Mouse (Mus musculus) CH12.LX (cell line): ENCODE results near the gene Padi3. TPM values are rescaled to one million over a fixed set of nuclear protein-coding genes. Genes with fewer than 3 reads are reported as not detected.

Experiments
- DNase-seq: peaks from one replicate; pipeline ENCODE4 v3.0.0-alpha.2; 2013; ENCODE audit errors: extremely low read depth
- H3K27ac ChIP-seq: 2 replicates; pipeline ENCODE4 v1.5.1; 2012; ENCODE audit warnings: low read depth, mild to moderate bottlenecking, control low read depth, moderate library complexity; ENCODE audit not compliant: insufficient read depth
- H3K27me3 ChIP-seq: replicated peaks from 2 replicates; pipeline ENCODE3; 2012; ENCODE audit warnings: inconsistent platforms
- H3K36me3 ChIP-seq, 2 experiments: replicated peaks in 1 of 2; 2 replicates each; pipeline versions ENCODE3 to v1.6.1; 2012; ENCODE audit warnings: inconsistent platforms in 1 of 2, low read length in 1 of 2, mild to moderate bottlenecking in 1 of 2, mixed read lengths in 1 of 2, moderate library complexity in 1 of 2; ENCODE audit not compliant: control insufficient read depth in 1 of 2, insufficient read depth in 1 of 2
- H3K4me1 ChIP-seq, 2 experiments: 2 replicates each; pipeline ENCODE4 v1.6.1; 2012; ENCODE audit warnings: inconsistent platforms in 1 of 2, moderate library complexity in 1 of 2; ENCODE audit not compliant: insufficient read depth in 2 of 2, control insufficient read depth in 1 of 2
- H3K4me2 ChIP-seq: 2 replicates; pipeline ENCODE4 v1.6.1; 2012; ENCODE audit warnings: low read depth, mild to moderate bottlenecking, control low read depth; ENCODE audit not compliant: poor library complexity, insufficient read depth, severe bottlenecking
- H3K4me3 ChIP-seq, 3 experiments: fragments of 150-350 bp in 1 of 3; sonication (generic) in 1 of 3; replicated peaks in 1 of 3; 2 replicates each; pipeline versions ENCODE3 to v1.5.1; 2011 to 2012; ENCODE audit warnings: low read depth in 2 of 3, low read length in 2 of 3, mild to moderate bottlenecking in 2 of 3, moderate library complexity in 2 of 3, control low read depth in 1 of 3, improper control_type of control experiment in 1 of 3, inconsistent platforms in 1 of 3, mixed read lengths in 1 of 3; ENCODE audit not compliant: poor library complexity in 1 of 3
- H3K79me2 ChIP-seq: replicated peaks from 2 replicates; pipeline ENCODE4 v1.6.1; 2012; ENCODE audit warnings: mild to moderate bottlenecking, moderate library complexity; ENCODE audit not compliant: control insufficient read depth, poor library complexity, insufficient read depth, severe bottlenecking; ENCODE audit errors: extremely low read depth
- H3K9ac ChIP-seq: 2 replicates; pipeline ENCODE4 v1.6.1; 2012; ENCODE audit warnings: low read depth, mild to moderate bottlenecking, control low read depth, moderate library complexity; ENCODE audit not compliant: insufficient read depth
- H3K9me3 ChIP-seq: replicated peaks from 2 replicates; pipeline ENCODE3; 2012; ENCODE audit warnings: low read length, inconsistent platforms, mixed read lengths
- BHLHE40 ChIP-seq: IDR thresholded peaks from 2 replicates; pipeline ENCODE4 v1.6.1; 2011; ENCODE audit warnings: mild to moderate bottlenecking, low read depth, low read length, improper control_type of control experiment
- CHD1 ChIP-seq: IDR thresholded peaks from 2 replicates; pipeline ENCODE4 v1.6.1; 2012; ENCODE audit warnings: low read depth, low read length, improper control_type of control experiment, inconsistent platforms
- CHD2 ChIP-seq: IDR thresholded peaks from 2 replicates; pipeline ENCODE4 v1.6.1; 2011; ENCODE audit warnings: low read length, improper control_type of control experiment
- CTCF ChIP-seq, 2 experiments: IDR thresholded peaks in 1 of 2; conservative IDR thresholded peaks in 1 of 2; 2 replicates each; pipeline ENCODE4 v1.5.1; 2011 to 2012; ENCODE audit warnings: low read depth in 2 of 2, low read length in 2 of 2, improper control_type of control experiment in 1 of 2, inconsistent platforms in 1 of 2, mild to moderate bottlenecking in 1 of 2, moderate library complexity in 1 of 2
- E2F4 ChIP-seq: IDR thresholded peaks from 2 replicates; pipeline ENCODE4 v1.6.1; 2011; ENCODE audit warnings: low read depth, low read length, improper control_type of control experiment; ENCODE audit not compliant: insufficient replicate concordance
- EP300 ChIP-seq: IDR thresholded peaks from 2 replicates; pipeline ENCODE4 v1.6.1; 2011; ENCODE audit warnings: low read length, improper control_type of control experiment
- GABPA ChIP-seq: IDR thresholded peaks from 2 replicates; pipeline ENCODE4 v1.6.1; 2012; ENCODE audit warnings: low read depth, low read length, improper control_type of control experiment, inconsistent platforms; ENCODE audit not compliant: insufficient replicate concordance
- HCFC1 ChIP-seq: IDR thresholded peaks from 2 replicates; pipeline ENCODE4 v1.6.1; 2012; ENCODE audit warnings: low read depth, mild to moderate bottlenecking, inconsistent platforms, low read length, improper control_type of control experiment
- JUN ChIP-seq: IDR thresholded peaks from 2 replicates; pipeline ENCODE4 v1.6.1; 2011; ENCODE audit warnings: low read depth, mild to moderate bottlenecking, low read length, improper control_type of control experiment, moderate library complexity; ENCODE audit not compliant: insufficient read depth
- KAT2A ChIP-seq: IDR thresholded peaks from 2 replicates; pipeline ENCODE4 v1.6.1; 2012; ENCODE audit warnings: low read length, improper control_type of control experiment, inconsistent platforms; ENCODE audit not compliant: insufficient replicate concordance
- MAX ChIP-seq: IDR thresholded peaks from 2 replicates; pipeline ENCODE4 v1.6.1; 2011; ENCODE audit warnings: low read length, improper control_type of control experiment
- MXI1 ChIP-seq: IDR thresholded peaks from 2 replicates; pipeline ENCODE4 v1.6.1; 2011; ENCODE audit warnings: mild to moderate bottlenecking, low read depth, low read length, improper control_type of control experiment
- NELFE ChIP-seq: IDR thresholded peaks from 2 replicates; pipeline ENCODE4 v1.6.1; 2011; ENCODE audit warnings: low read depth, low read length, improper control_type of control experiment
- NRF1 ChIP-seq: IDR thresholded peaks from 2 replicates; pipeline ENCODE4 v1.6.1; 2014; ENCODE audit warnings: low read depth, mild to moderate bottlenecking, inconsistent platforms, low read length, improper control_type of control experiment, moderate library complexity
- RAD21 ChIP-seq: IDR thresholded peaks from 2 replicates; pipeline ENCODE4 v1.6.1; 2011; ENCODE audit warnings: low read depth, mild to moderate bottlenecking, low read length, improper control_type of control experiment, moderate library complexity
- SIN3A ChIP-seq: IDR thresholded peaks from 2 replicates; pipeline ENCODE4 v1.6.1; 2012; ENCODE audit warnings: low read length, improper control_type of control experiment, inconsistent platforms
- SMC3 ChIP-seq: IDR thresholded peaks from 2 replicates; pipeline ENCODE4 v1.6.1; 2011; ENCODE audit warnings: low read depth, low read length, improper control_type of control experiment
- TBP ChIP-seq: conservative IDR thresholded peaks from 2 replicates; pipeline ENCODE4 v1.6.1; 2011; ENCODE audit warnings: low read depth, low read length, improper control_type of control experiment
- UBTF ChIP-seq: IDR thresholded peaks from 2 replicates; pipeline ENCODE4 v1.6.1; 2012; ENCODE audit warnings: low read depth, mild to moderate bottlenecking, inconsistent platforms, low read length, improper control_type of control experiment, moderate library complexity
- USF1 ChIP-seq: IDR thresholded peaks from 2 replicates; pipeline ENCODE4 v1.6.1; 2014; ENCODE audit warnings: low read depth, mild to moderate bottlenecking, inconsistent platforms, low read length, improper control_type of control experiment
- ZC3H11A ChIP-seq: IDR thresholded peaks from 2 replicates; pipeline ENCODE4 v1.6.1; 2012; ENCODE audit warnings: low read depth, mild to moderate bottlenecking, inconsistent platforms, low read length, improper control_type of control experiment
- ZMIZ1 ChIP-seq: IDR thresholded peaks from 2 replicates; pipeline ENCODE4 v1.6.1; 2012; ENCODE audit warnings: low read depth, mild to moderate bottlenecking, inconsistent platforms, low read length, improper control_type of control experiment
- dilution Hi-C: fragments of 300-500 bp; cut with MboI; formaldehyde crosslinking; loops from 2 replicates; pipeline ENCODE4 v1.14.3; 2020; ENCODE audit warnings: low sequenced_read_pairs; ENCODE audit not compliant: extremely low pct_unique_long_range_greater_than_20kb, extremely low pct_ligation_motif_present
- in situ Hi-C: fragments of 300-500 bp; cut with MboI; formaldehyde crosslinking; loops from 3 replicates; pipeline ENCODE4 v1.14.3; 2019; ENCODE audit warnings: low sequenced_read_pairs, low pct_ligation_motif_present, low pct_unique_long_range_greater_than_20kb, mixed read lengths
- polyA plus RNA-seq: library from polyadenylated mRNA; unstranded; fragments of >175 nt; gene quantifications from 2 replicates; pipeline ENCODE4 v1.2.1, GENCODE M21; 2012; ENCODE audit warnings: low read depth; ENCODE audit not compliant: insufficient read length
- total RNA-seq, 2 experiments: library from RNA; depleted of rRNA; stranded (reverse); fragments of 300-350 nt in 1 of 2; fragments of >200 nt in 1 of 2; gene quantifications; 2 replicates each; pipeline ENCODE4 v1.2.3; 2012 to 2014

The Padi3 gene
- total and polyA plus RNA-seq, 3 experiments: 0.10 to 0.17 (median 0.11) TPM

DNA sequence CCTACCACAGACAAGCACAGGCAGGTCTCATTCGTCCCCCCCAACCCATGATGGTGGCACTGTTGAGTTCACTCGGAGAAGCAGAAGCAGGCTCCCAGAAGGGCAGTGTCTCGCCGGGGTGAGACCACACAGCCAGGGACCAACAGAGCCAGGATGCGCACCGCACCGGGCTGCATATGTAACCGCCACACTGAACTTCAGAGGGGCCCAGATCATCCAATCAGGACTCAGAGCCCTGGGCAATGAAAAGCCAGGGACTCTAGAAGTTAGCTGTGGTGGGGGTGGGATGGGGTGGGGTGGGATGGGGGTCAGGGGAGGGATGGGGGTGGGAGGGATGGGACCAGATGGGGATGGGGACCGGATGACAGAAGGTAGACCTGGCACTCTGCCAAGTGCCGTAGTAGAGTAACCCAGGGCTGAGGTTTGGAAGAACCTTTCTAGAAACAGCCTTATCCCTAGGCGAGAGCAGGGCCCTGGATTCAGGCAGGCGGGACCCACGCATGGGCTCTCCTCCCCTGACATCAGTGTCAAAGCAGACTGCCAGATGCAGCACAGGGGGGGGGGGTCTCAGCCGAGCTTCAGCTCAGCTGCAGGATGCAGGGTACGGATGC lies 33.3 kb upstream of the Padi3 start:
- H3K4me1 ChIP-seq: no peaks in the 10 kb centered on the region
- H3K4me3 ChIP-seq: no peak overlapping the region
- dilution Hi-C loops (no loop called here), in situ Hi-C loops (no loop called here)
- no peaks in the 10 kb centered on the region for H3K9me3 ChIP-seq
- DNase-seq: no peak
- H3K4me2 ChIP-seq: no peak overlapping the region
- peaks cover 80% of the 10 kb centered on the region for H3K27me3 ChIP-seq
- no peaks in the 10 kb centered on the region for H3K36me3 ChIP-seq
- no peaks in the 10 kb centered on the region for H3K79me2 ChIP-seq
- TF ChIP-seq ZC3H11A (no peak), MAX (no peak), CTCF (conservative IDR thresholded peaks at IDR 0.05 in 1 of 2, IDR thresholded peaks at IDR 0.05 in 1 of 2; ENCODE audit: low read depth in 2 of 2, low read length in 2 of 2) (no peak), JUN (no peak)
- no peak overlapping the region for H3K27ac ChIP-seq
- H3K9ac ChIP-seq: no peak overlapping the region

GRCm38 (mm10) chr4:140842909-140843308 lies 32.5 kb upstream of the Padi3 start:
- Histone ChIP-seq H3K9ac (no peak overlapping the region), H3K4me1 (0 out of 4 replicates have a peak, but pooled peaks cover 0 to under 1% of the 10 kb centered on the region in 2 experiments), H3K9me3 (no peaks in the 10 kb centered on the region), H3K27ac (no peak overlapping the region), H3K79me2 (no peaks in the 10 kb centered on the region), H3K27me3 (peaks cover 76% of the 10 kb centered on the region), H3K4me2 (no peak overlapping the region), H3K4me3 (no peak overlapping the region), H3K36me3 (no peaks in the 10 kb centered on the region)
- in situ Hi-C loops (no loop called here), dilution Hi-C loops (no loop called here)
- no peak for DNase-seq
- TF ChIP-seq TBP: no peak
- TF ChIP-seq ZMIZ1: no peak
- TF ChIP-seq CHD2: no peak
- no peak for TF ChIP-seq BHLHE40
- no peak for TF ChIP-seq HCFC1

GRCm38 (mm10) chr4:140837879-140838278 lies 27.4 kb upstream of the Padi3 start:
- Histone ChIP-seq H3K4me1 (0 out of 4 replicates have a peak, but pooled peaks cover 0 to 2% of the 10 kb centered on the region in 2 experiments), H3K27me3 (peaks cover 70% of the 10 kb centered on the region), H3K27ac (no peak overlapping the region), H3K4me2 (no peak overlapping the region), H3K4me3 (no peak overlapping the region), H3K79me2 (no peaks in the 10 kb centered on the region)
- dilution Hi-C loops: no loop called here
- TF ChIP-seq RAD21 (no peak), MXI1 (no peak), NRF1 (no peak), NELFE (no peak), ZC3H11A (no peak), UBTF (no peak), USF1 (no peak), CHD1 (no peak), EP300 (no peak), E2F4 (no peak), SIN3A (no peak), GABPA (no peak), SMC3 (no peak), KAT2A (no peak)
- TF ChIP-seq, all 38 proteins: peak for 0
- Histone ChIP-seq H3K36me3 (no peaks in the 10 kb centered on the region), H3K9ac (no peak overlapping the region), H3K9me3 (no peaks in the 10 kb centered on the region)
- no peak for DNase-seq
- in situ Hi-C loops: no loop called here
